Mouse (Mus musculus) hindbrain, postnatal 0 days (tissue): ENCODE results near the gene Rassf4. TPM values are rescaled to one million over a fixed set of nuclear protein-coding genes. Genes with fewer than 3 reads are reported as not detected.
"Not testable (repeated sequence)": the region's sequence is repeated elsewhere in the genome, so short reads cannot be mapped to it uniquely, and the experiment has no call there.

Experiments used
- ATAC-seq: fragments of 200-750 bp; cut with Nextera tagmentation; 2 replicates; pipeline ENCODE4 v1.8.0; 2017; ENCODE audit warnings: mild to moderate bottlenecking, moderate TSS enrichment, moderate library complexity
- DNase-seq: peaks from one replicate; pipeline ENCODE4 v3.0.0-alpha.2; 2015; ENCODE audit warnings: low spot score
- H3K27ac ChIP-seq: fragments of 300-500 bp; sonication (generic); 2 replicates; pipeline ENCODE4 v1.5.1; 2014; ENCODE audit warnings: mild to moderate bottlenecking
- H3K27me3 ChIP-seq: fragments of 300-500 bp; sonication (generic); 2 replicates; pipeline ENCODE4 v1.6.1; 2014; ENCODE audit warnings: low read length, mixed read lengths; ENCODE audit not compliant: insufficient read depth
- H3K36me3 ChIP-seq: fragments of 300-500 bp; sonication (generic); 2 replicates; pipeline ENCODE4 v1.6.1; 2014; ENCODE audit warnings: low read length, mixed read lengths; ENCODE audit not compliant: insufficient read depth
- H3K4me1 ChIP-seq: fragments of 300-500 bp; sonication (generic); 2 replicates; pipeline ENCODE4 v1.6.1; 2014; ENCODE audit warnings: antibody characterized with exemption, low read length, mixed read lengths; ENCODE audit not compliant: insufficient read depth
- H3K4me2 ChIP-seq: fragments of 300-500 bp; sonication (generic); 2 replicates; pipeline ENCODE4 v1.6.1; 2014; ENCODE audit warnings: low read depth, mild to moderate bottlenecking, low read length, moderate library complexity, mixed read lengths
- H3K4me3 ChIP-seq: fragments of 300-500 bp; sonication (generic); 2 replicates; pipeline ENCODE4 v1.5.1; 2014; ENCODE audit warnings: low read length
- H3K9ac ChIP-seq: fragments of 300-500 bp; sonication (generic); replicated peaks from 2 replicates; pipeline ENCODE4 v1.6.1; 2014; ENCODE audit warnings: mild to moderate bottlenecking, low read length, moderate library complexity, mixed read lengths
- H3K9me3 ChIP-seq: fragments of 300-500 bp; sonication (generic); 2 replicates; pipeline ENCODE4 v1.6.1; 2016; ENCODE audit warnings: low read length, mixed read lengths
- CTCF ChIP-seq: IDR thresholded peaks from 2 replicates; pipeline ENCODE4 v1.5.1; 2016; ENCODE audit warnings: antibody characterized with exemption, control low read depth, low read depth
- WGBS: fragments of 180-500 bp; shearing (Covaris S2); extraction: QIAGEN DNeasy Blood & Tissue Kit; methylation state at CpG from one replicate; pipeline ENCODE4 v1.1.7; 2014; 5-methylcytosine and 5-hydroxymethylcytosine counted together
- polyA plus RNA-seq: library from polyadenylated mRNA; unstranded; fragments of >200 nt; fragmentation: Nextera tagmentation; extraction: Ambion mirVana; gene quantifications from 2 replicates; pipeline ENCODE4 v1.2.1, GENCODE M21; 2015
- total RNA-seq: library from RNA; depleted of rRNA; stranded (reverse); fragments of >200 nt; gene quantifications from 2 replicates; pipeline ENCODE4 v1.2.3, GENCODE M21; 2014

The Rassf4 gene
- total and polyA plus RNA-seq, 2 experiments from 2014 or later: 18.2 to 29.4 TPM

DNA sequence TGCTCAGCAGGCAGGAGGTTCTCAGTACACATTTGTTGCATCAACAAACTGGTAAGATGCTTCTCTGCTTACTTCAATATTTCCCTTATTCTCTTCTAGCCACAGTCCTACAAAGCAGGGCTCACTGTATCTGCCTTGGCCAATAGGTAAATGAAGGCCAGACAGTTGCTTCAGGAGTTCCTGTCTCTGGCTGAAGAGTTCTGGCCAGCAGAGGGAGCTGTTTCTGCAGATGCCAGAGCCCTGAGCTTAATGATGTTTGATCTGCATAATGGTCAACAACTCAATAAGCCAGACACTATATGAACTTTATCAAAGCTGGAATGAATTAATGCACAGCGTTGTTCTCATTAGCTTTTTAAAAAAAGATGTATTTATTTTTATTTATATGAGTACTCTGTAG lies 41.6 kb downstream of the Rassf4 start:
- 49% methylated on average over 1 of the region's 1 CpGs for WGBS
- Histone ChIP-seq H3K4me3 (no peak overlapping the region), H3K27me3 (no peaks in the 10 kb centered on the region), H3K36me3 (peaks cover 2% of the 10 kb centered on the region; the same call in 1 of the 2 replicates), H3K27ac (no peak overlapping the region), H3K9me3 (no peaks in the 10 kb centered on the region), H3K4me2 (no peak overlapping the region), H3K4me1 (no peaks in the 10 kb centered on the region), H3K9ac (no peak overlapping the region)
- peak; percentile 80 for DNase-seq
- no peak for ATAC-seq
- peak; percentile 83 for TF ChIP-seq CTCF

DNA sequence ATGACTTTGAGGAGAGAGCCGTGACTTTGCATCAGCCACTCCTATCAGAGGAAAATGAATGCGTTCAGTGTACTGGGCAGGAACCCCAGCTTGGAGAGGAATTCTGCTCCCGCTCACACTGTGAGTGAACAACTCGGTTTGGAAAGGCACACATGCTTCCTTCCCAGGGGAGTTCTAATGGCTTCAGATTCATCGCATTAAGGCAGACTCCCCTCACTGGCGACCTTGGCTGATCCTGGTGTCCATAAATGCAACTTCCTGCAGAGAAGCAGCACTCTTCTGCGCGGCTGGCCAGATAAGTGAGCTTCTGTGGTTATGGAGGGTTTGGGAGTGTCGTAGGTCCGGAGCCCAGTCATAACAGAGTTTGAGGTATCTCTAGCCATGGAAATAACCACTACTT lies 44.0 kb downstream of the Rassf4 start:
- DNase-seq (no peak), ATAC-seq (no peak)
- no peak for TF ChIP-seq CTCF
- Histone ChIP-seq H3K27me3 (no peaks in the 10 kb centered on the region), H3K27ac (no peak overlapping the region), H3K9me3 (no peaks in the 10 kb centered on the region), H3K4me2 (no peak overlapping the region), H3K9ac (no peak overlapping the region), H3K4me3 (no peak overlapping the region), H3K4me1 (no peaks in the 10 kb centered on the region), H3K36me3 (no peaks in the 10 kb centered on the region; the same call in 1 of the 2 replicates)
- WGBS: 71% methylated on average over 10 of the region's 10 CpGs

DNA sequence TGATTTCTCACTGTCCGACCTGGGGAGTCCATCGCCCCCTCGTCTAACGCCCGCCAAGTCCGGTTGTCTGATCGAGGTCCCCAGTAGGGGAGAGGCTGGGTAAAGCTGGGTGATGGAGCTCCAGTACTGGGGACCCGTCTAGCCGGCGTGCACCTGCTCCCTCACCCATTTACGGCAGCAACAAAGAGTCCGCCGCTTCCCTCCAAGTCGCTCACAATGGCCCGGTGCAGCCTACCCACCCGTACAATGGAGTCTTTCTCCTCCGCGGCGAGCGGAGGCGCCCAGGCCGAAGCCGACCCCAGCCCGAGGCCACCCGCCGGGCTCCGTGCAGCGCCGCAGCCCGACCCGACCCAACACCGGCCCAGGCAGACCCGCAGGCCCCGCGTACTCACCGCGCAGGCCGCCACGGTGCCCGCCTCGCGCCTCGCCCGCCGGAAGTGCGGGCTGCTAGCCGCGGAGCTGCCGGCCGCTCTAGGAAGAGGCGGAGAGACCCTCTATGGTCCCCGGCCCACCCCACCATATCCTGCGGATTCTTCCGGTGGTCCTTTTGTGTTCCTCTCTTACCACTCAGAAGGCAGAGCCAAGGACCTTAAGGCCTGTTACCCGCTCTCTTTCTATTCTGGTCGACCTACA lies 45.1 kb downstream of the Rassf4 start, which contains the start of gene Zfp422:
TSS of gene Zfp422 (minus strand) at position 461 of the 633 bp plus-strand sequence.
- Histone ChIP-seq H3K9ac (peak within 1 kb of the TSS; percentile 99), H3K36me3 (peaks cover 4% of the 10 kb centered on the region; the same call in 1 of the 2 replicates), H3K27ac (peak within 1 kb of the TSS; percentile 96), H3K4me3 (peak within 1 kb of the TSS; percentile 93), H3K4me1 (no peaks in the 10 kb centered on the region), H3K4me2 (peak within 1 kb of the TSS; percentile 70), H3K27me3 (no peaks in the 10 kb centered on the region), H3K9me3 (no peaks in the 10 kb centered on the region)
- peak; percentile 96 for ATAC-seq
- no peak for TF ChIP-seq CTCF
- WGBS: under 1% methylated on average over 56 of the region's 56 CpGs
- DNase-seq: peak; percentile 94

GRCm38 (mm10) chr6:116628095-116628494 lies 45.7 kb downstream of the Rassf4 start:
- TF ChIP-seq CTCF: no peak
- WGBS: 9% methylated on average over 9 of the region's 9 CpGs
- ATAC-seq (no peak), DNase-seq (no peak)
- H3K4me3 ChIP-seq: peak overlapping the region; percentile 93
- peak overlapping the region; percentile 70 for H3K4me2 ChIP-seq
- H3K9ac ChIP-seq: peak overlapping the region; percentile 99
- peaks cover 4% of the 10 kb centered on the region; the same call in 1 of the 2 replicates for H3K36me3 ChIP-seq
- H3K9me3 ChIP-seq: no peaks in the 10 kb centered on the region
- no peaks in the 10 kb centered on the region for H3K27me3 ChIP-seq
- peak overlapping the region; percentile 96 for H3K27ac ChIP-seq
- no peaks in the 10 kb centered on the region for H3K4me1 ChIP-seq

DNA sequence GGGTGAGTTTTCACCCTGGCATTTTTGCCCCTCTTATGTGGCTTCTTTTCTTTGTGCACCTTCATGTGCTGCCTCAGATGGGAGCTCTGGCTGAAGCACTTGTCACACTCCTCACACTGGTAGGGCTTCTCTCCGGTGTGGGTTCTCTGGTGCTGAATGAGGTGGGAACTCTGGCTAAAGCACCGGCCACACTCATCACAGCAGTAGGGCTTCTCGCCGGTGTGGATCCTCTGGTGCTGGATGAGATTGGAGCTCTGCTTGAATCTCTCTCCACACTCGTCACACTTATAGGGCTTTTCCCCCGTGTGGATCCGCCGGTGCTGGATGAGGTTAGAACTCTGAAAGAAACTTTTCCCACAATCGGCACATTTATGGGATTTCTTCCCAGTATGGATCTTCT lies 47.3 kb downstream of the Rassf4 start:
- DNase-seq, H3K4me3 ChIP-seq, H3K4me2 ChIP-seq, H3K9me3 ChIP-seq, H3K36me3 ChIP-seq, ATAC-seq, H3K9ac ChIP-seq, H3K27ac ChIP-seq, H3K27me3 ChIP-seq, H3K4me1 ChIP-seq: not testable (repeated sequence)
- WGBS: 95% methylated on average over 9 of the region's 9 CpGs

- DNase-seq (no peak), ATAC-seq (no peak)
- no peaks in the 10 kb centered on the region for H3K9me3 ChIP-seq
- H3K4me3 ChIP-seq: no peak overlapping the region
- WGBS: 66% methylated on average over 8 of the region's 8 CpGs
- H3K27me3 ChIP-seq: no peaks in the 10 kb centered on the region
- peaks cover 4% of the 10 kb centered on the region; the same call in 1 of the 2 replicates for H3K36me3 ChIP-seq
- no peaks in the 10 kb centered on the region for H3K4me1 ChIP-seq
- H3K4me2 ChIP-seq: no peak overlapping the region
- no peak overlapping the region for H3K27ac ChIP-seq
- TF ChIP-seq CTCF: no peak
- no peak overlapping the region for H3K9ac ChIP-seq
These were observed 52.3 kb downstream of the Rassf4 start for GRCm38 (mm10) chr6:116621318-116622023.

GRCm38 (mm10) chr6:116618073-116618472 lies 55.7 kb downstream of the Rassf4 start:
- no peak overlapping the region for H3K9ac ChIP-seq
- H3K4me1 ChIP-seq: no peaks in the 10 kb centered on the region
- DNase-seq (no peak), ATAC-seq (no peak)
- no peak for TF ChIP-seq CTCF
- H3K4me2 ChIP-seq: no peak overlapping the region
- no peak overlapping the region for H3K4me3 ChIP-seq
- H3K27me3 ChIP-seq: no peaks in the 10 kb centered on the region
- no peaks in the 10 kb centered on the region for H3K9me3 ChIP-seq
- H3K27ac ChIP-seq: no peak overlapping the region
- H3K36me3 ChIP-seq: no peaks in the 10 kb centered on the region
